Mouse (Mus musculus): ENCODE measurements around the gene Ccdc117. TPM values are rescaled to one million over a fixed set of nuclear protein-coding genes. Genes with fewer than 3 reads are reported as not detected.
"Not testable (repeated sequence)": the region's sequence is repeated elsewhere in the genome, so short reads cannot be mapped to it uniquely, and the experiment has no call there.

The Ccdc117 gene
- polyA plus RNA-seq, 1 experiment from 2014 or later, result 12.4 TPM

GRCm38 (mm10) chr11:5515655-5516054 lies 26.3 kb downstream of the Ccdc117 start:
- Histone ChIP-seq H3K4me1 (replicated peaks) (peaks cover 4% of the 10 kb centered on the region; the same call in 1 of the 2 replicates), H3K9me3 (no peaks in the 10 kb centered on the region), H3K9ac (no peak overlapping the region), H3K27ac (no peak overlapping the region), H3K4me2 (no peak overlapping the region), H3K4me3 (no peak overlapping the region), H3K27me3 (no peaks in the 10 kb centered on the region), H3K36me3 (no peaks in the 10 kb centered on the region)
- 90% methylated on average over 6 of the region's 6 CpGs for WGBS
- ATAC-seq (ENCODE audit: low FRiP score), result no peak

GRCm38 (mm10) chr11:5515196-5515595 lies 26.8 kb downstream of the Ccdc117 start:
- no peak overlapping the region for H3K4me2 ChIP-seq
- no peak overlapping the region for H3K9ac ChIP-seq
- H3K9me3 ChIP-seq, result no peaks in the 10 kb centered on the region
- H3K27ac ChIP-seq, result no peak overlapping the region
- peaks cover 3% of the 10 kb centered on the region; the same call in 1 of the 2 replicates for H3K4me1 ChIP-seq (replicated peaks)
- ATAC-seq (ENCODE audit: low FRiP score), result no peak
- 82% methylated on average over 6 of the region's 6 CpGs for WGBS
- H3K4me3 ChIP-seq, result no peak overlapping the region
- no peaks in the 10 kb centered on the region for H3K36me3 ChIP-seq
- no peaks in the 10 kb centered on the region for H3K27me3 ChIP-seq

- no peak for ATAC-seq (ENCODE audit: low FRiP score)
- 88% methylated on average over 4 of the region's 4 CpGs for WGBS
- Histone ChIP-seq H3K4me2 (no peak overlapping the region), H3K4me3 (no peak overlapping the region), H3K4me1 (replicated peaks) (no peaks in the 10 kb centered on the region), H3K27me3 (no peaks in the 10 kb centered on the region), H3K27ac (no peak overlapping the region), H3K36me3 (no peaks in the 10 kb centered on the region), H3K9ac (no peak overlapping the region), H3K9me3 (no peaks in the 10 kb centered on the region)
Measured at GRCm38 (mm10) chr11:5514091-5514490, 27.9 kb downstream of the Ccdc117 start.

GRCm38 (mm10) chr11:5512961-5513360 lies 29.0 kb downstream of the Ccdc117 start:
- no peaks in the 10 kb centered on the region for H3K9me3 ChIP-seq
- H3K4me3 ChIP-seq, result no peak overlapping the region
- H3K9ac ChIP-seq, result no peak overlapping the region
- no peaks in the 10 kb centered on the region for H3K36me3 ChIP-seq
- H3K27me3 ChIP-seq, result no peaks in the 10 kb centered on the region
- no peak for ATAC-seq (ENCODE audit: low FRiP score)
- H3K27ac ChIP-seq, result no peak overlapping the region
- no peaks in the 10 kb centered on the region for H3K4me1 ChIP-seq (replicated peaks)
- H3K4me2 ChIP-seq, result no peak overlapping the region
- 81% methylated on average over 8 of the region's 8 CpGs for WGBS

GRCm38 (mm10) chr11:5512099-5512725 lies 29.8 kb downstream of the Ccdc117 start:
- no peak overlapping the region for H3K27ac ChIP-seq
- no peak overlapping the region for H3K4me3 ChIP-seq
- H3K27me3 ChIP-seq, result no peaks in the 10 kb centered on the region
- H3K36me3 ChIP-seq, result no peaks in the 10 kb centered on the region
- no peak overlapping the region for H3K4me2 ChIP-seq
- no peak overlapping the region for H3K9ac ChIP-seq
- 83% methylated on average over 12 of the region's 12 CpGs for whole genome bisulfite sequencing
- no peaks in the 10 kb centered on the region for H3K9me3 ChIP-seq
- no peaks in the 10 kb centered on the region for H3K4me1 ChIP-seq (replicated peaks)
- no peak for ATAC-seq (ENCODE audit: low FRiP score)

GRCm38 (mm10) chr11:5510686-5511085 lies 31.3 kb downstream of the Ccdc117 start:
- 67% methylated on average over 1 of the region's 2 CpGs for WGBS
- H3K4me1 ChIP-seq (replicated peaks); H3K4me2 ChIP-seq; H3K27ac ChIP-seq; H3K9ac ChIP-seq; H3K36me3 ChIP-seq; H3K9me3 ChIP-seq; ATAC-seq (ENCODE audit: low FRiP score); H3K4me3 ChIP-seq; H3K27me3 ChIP-seq: not testable (repeated sequence)

GRCm38 (mm10) chr11:5510099-5510391 lies 31.9 kb downstream of the Ccdc117 start:
- Histone ChIP-seq H3K4me3 (no peak overlapping the region), H3K9ac (no peak overlapping the region), H3K36me3 (no peaks in the 10 kb centered on the region), H3K9me3 (no peaks in the 10 kb centered on the region), H3K4me2 (no peak overlapping the region), H3K4me1 (replicated peaks) (no peaks in the 10 kb centered on the region), H3K27me3 (no peaks in the 10 kb centered on the region), H3K27ac (no peak overlapping the region)
- ATAC-seq (ENCODE audit: low FRiP score), result no peak
- WGBS, result 80% methylated on average over 5 of the region's 5 CpGs

- Histone ChIP-seq H3K4me3 (no peak overlapping the region), H3K27ac (no peak overlapping the region), H3K27me3 (no peaks in the 10 kb centered on the region), H3K4me1 (replicated peaks) (no peaks in the 10 kb centered on the region), H3K9me3 (no peaks in the 10 kb centered on the region), H3K9ac (no peak overlapping the region), H3K36me3 (no peaks in the 10 kb centered on the region), H3K4me2 (no peak overlapping the region)
- no peak for ATAC-seq (ENCODE audit: low FRiP score)
- WGBS, result 87% methylated on average over 8 of the region's 8 CpGs
Measured at GRCm38 (mm10) chr11:5509215-5510098, 32.5 kb downstream of the Ccdc117 start.

- WGBS, result 31% methylated on average over 18 of the region's 18 CpGs
- Histone ChIP-seq H3K4me3 (no peak overlapping the region), H3K4me1 (replicated peaks) (no peaks in the 10 kb centered on the region), H3K9me3 (no peaks in the 10 kb centered on the region), H3K9ac (no peak overlapping the region), H3K27me3 (no peaks in the 10 kb centered on the region), H3K36me3 (no peaks in the 10 kb centered on the region), H3K27ac (no peak overlapping the region), H3K4me2 (no peak overlapping the region)
- ATAC-seq (ENCODE audit: low FRiP score), result no peak
Measured at GRCm38 (mm10) chr11:5505856-5506575, 36.0 kb downstream of the Ccdc117 start.

GRCm38 (mm10) chr11:5502351-5503051 lies 39.5 kb downstream of the Ccdc117 start:
- ATAC-seq (ENCODE audit: low FRiP score), result no peak
- H3K4me3 ChIP-seq, result no peak overlapping the region
- no peaks in the 10 kb centered on the region for H3K27me3 ChIP-seq
- H3K4me2 ChIP-seq, result no peak overlapping the region
- H3K36me3 ChIP-seq, result no peaks in the 10 kb centered on the region
- WGBS, result 87% methylated on average over 10 of the region's 10 CpGs
- no peaks in the 10 kb centered on the region for H3K9me3 ChIP-seq
- no peaks in the 10 kb centered on the region for H3K4me1 ChIP-seq (replicated peaks)
- no peak overlapping the region for H3K9ac ChIP-seq
- no peak overlapping the region for H3K27ac ChIP-seq

- WGBS, result 84% methylated on average over 13 of the region's 13 CpGs
- no peak overlapping the region for H3K4me2 ChIP-seq
- no peak overlapping the region for H3K27ac ChIP-seq
- H3K9me3 ChIP-seq, result no peaks in the 10 kb centered on the region
- H3K4me3 ChIP-seq, result no peak overlapping the region
- no peaks in the 10 kb centered on the region for H3K27me3 ChIP-seq
- no peak overlapping the region for H3K9ac ChIP-seq
- H3K4me1 ChIP-seq (replicated peaks), result no peaks in the 10 kb centered on the region
- no peak for ATAC-seq (ENCODE audit: low FRiP score)
- no peaks in the 10 kb centered on the region for H3K36me3 ChIP-seq
Measured at GRCm38 (mm10) chr11:5500903-5501741, 40.9 kb downstream of the Ccdc117 start.

Data from hindbrain, embryonic 13.5 days (tissue).